Mouse (Mus musculus) liver, embryonic 13.5 days (tissue): Measurements from ENCODE around the gene Mllt11. TPM values are rescaled to one million over a fixed set of nuclear protein-coding genes. Genes with fewer than 3 reads are reported as not detected.

Experiments
- ATAC-seq: fragments of 200-750 bp; cut with Nextera tagmentation; 2 replicates; pipeline ENCODE4 v1.8.0; 2017; ENCODE audit warnings: low read depth, mild to moderate bottlenecking, moderate number of reproducible peaks, moderate library complexity
- DNase-seq: peaks from one replicate; pipeline ENCODE4 v3.0.0; 2022
- H3K27ac ChIP-seq: fragments of 300-500 bp; sonication (generic); 2 replicates; pipeline ENCODE4 v1.5.1; 2015; ENCODE audit warnings: moderate library complexity, mild to moderate bottlenecking, inconsistent platforms
- H3K27me3 ChIP-seq: fragments of 300-500 bp; sonication (generic); 2 replicates; pipeline ENCODE4 v1.6.1; 2015; ENCODE audit warnings: mild to moderate bottlenecking, inconsistent platforms
- H3K36me3 ChIP-seq: fragments of 300-500 bp; sonication (generic); 2 replicates; pipeline ENCODE4 v1.6.1; 2015; ENCODE audit warnings: mild to moderate bottlenecking, inconsistent platforms
- H3K4me1 ChIP-seq: fragments of 300-500 bp; sonication (generic); replicated peaks from 2 replicates; pipeline ENCODE4 v1.6.1; 2015; ENCODE audit warnings: inconsistent platforms
- H3K4me2 ChIP-seq: fragments of 300-500 bp; sonication (generic); 2 replicates; pipeline ENCODE4 v1.6.1; 2015; ENCODE audit warnings: inconsistent platforms, mild to moderate bottlenecking, moderate library complexity
- H3K4me3 ChIP-seq: fragments of 300-500 bp; sonication (generic); replicated peaks from 2 replicates; pipeline ENCODE4 v1.5.1; 2015; ENCODE audit warnings: mild to moderate bottlenecking, inconsistent platforms
- H3K9ac ChIP-seq: fragments of 300-500 bp; sonication (generic); 2 replicates; pipeline ENCODE4 v1.6.1; 2015; ENCODE audit warnings: mild to moderate bottlenecking, inconsistent platforms
- H3K9me3 ChIP-seq: fragments of 300-500 bp; sonication (generic); replicated peaks from 2 replicates; pipeline ENCODE4 v1.6.1; 2016; ENCODE audit warnings: inconsistent platforms
- WGBS: fragments of 180-500 bp; shearing (Covaris S2); methylation state at CpG from one replicate; pipeline ENCODE4 v1.1.7; 2015; ENCODE audit not compliant: insufficient replicate concordance; 5-methylcytosine and 5-hydroxymethylcytosine counted together
- polyA plus RNA-seq: library from polyadenylated mRNA; unstranded; fragments of >200 nt; fragmentation: Nextera tagmentation; extraction: Ambion mirVana; gene quantifications from 2 replicates; pipeline ENCODE4 v1.2.1, GENCODE M21; 2015

Gene Mllt11
- polyA plus RNA-seq, 1 experiment from 2014 or later, result 2.8 TPM

DNA sequence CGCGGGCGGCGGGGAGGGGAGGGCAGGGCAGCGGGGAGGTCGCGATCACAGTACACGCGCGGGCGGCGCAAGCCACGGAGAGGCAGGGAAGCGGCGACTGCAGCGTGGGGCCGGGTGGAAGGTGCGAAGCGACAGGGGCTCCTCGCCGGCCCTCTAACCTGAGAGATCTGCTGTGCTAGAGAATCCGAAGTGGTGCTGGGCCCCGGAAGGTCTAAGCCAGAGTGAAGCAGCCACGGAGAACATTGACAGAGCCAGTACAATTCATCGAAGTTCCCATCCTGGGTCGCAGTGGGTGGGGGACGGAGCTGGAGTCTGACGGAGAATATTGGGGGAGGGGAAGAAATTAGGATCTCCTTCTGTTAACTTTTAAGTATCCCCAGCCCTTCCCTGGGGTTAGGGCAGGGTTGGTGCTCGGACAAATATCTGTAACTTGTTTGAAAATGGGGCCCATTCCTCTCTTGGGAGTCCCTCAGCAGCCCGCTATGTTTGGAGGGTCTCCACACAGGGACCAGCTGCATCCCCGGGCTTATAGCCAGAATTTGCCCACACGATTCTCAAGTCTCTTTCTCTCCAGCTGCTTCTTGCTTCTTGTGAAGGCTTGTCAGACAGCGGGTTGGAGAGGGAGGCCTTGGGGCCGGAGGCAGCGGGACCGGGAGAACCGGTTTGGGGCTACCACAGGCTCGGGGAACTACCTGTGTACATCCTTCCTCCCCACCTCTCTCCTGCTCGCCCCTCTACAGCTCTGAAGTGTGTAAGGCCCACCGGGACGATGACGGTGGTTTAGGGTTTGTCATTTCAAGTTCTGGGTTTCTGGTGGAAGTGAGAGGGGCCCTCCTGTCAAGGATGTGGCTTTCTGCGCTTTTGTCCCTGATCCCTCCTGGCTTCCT is 2.8 kb downstream of the Mllt11 start:
- H3K27me3 ChIP-seq, result no peaks in the 10 kb centered on the region
- under 1% methylated on average over 43 of the region's 43 CpGs for WGBS
- DNase-seq, result no peak

DNA sequence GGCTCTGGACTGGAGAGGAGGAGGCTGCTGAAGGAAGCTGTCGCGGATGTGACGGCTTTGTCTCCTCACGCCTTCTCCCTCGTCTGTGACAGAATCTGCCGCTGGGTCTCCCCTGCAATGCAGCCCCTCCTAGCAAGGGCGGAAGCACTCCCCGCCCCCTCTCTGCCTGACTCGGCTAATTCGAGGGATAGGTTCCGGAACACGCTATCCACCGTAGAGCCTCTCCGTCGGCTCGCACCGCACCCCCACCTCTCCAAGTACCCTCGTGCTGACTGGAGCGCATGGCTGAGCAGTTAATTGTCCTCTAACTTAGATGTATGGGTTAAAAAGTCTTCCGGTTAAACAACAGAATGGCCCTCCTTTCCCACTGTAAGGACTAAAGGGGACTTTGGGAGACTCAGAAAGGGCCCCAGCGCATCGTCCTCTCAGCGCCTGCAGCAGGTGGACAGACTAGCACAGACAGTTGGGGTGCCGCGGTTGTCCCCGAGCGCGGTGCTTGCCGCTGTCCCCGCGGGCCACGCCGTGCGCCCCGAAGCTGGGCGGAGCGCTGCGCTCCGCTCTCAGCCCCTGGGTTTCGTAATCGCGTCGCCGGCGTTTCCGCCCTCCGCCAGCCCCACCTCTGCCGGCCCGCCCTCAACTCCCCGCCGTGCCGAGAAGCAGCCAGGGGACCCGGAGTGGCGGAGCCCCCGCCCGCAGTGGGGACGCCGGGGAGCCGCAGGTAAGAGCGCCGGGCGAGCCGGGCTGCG is 3.6 kb downstream of the Mllt11 start, which contains the start of gene Cdc42se1:
Gene Cdc42se1 (plus strand): TSS at position 585 of the 746 bp plus-strand sequence.
- DNase-seq, result peak; percentile 84
- Histone ChIP-seq H3K36me3 (peaks cover 37% of the 10 kb centered on the region), H3K27ac (peak within 1 kb of the TSS; percentile 93), H3K9ac (peak within 1 kb of the TSS; percentile 96), H3K27me3 (no peaks in the 10 kb centered on the region), H3K4me3 (peak within 1 kb of the TSS; percentile 85), H3K4me1 (peaks cover 57% of the 10 kb centered on the region), H3K4me2 (peak within 1 kb of the TSS; percentile 97), H3K9me3 (no peaks in the 10 kb centered on the region)
- WGBS, result under 1% methylated on average over 64 of the region's 64 CpGs
- peak; percentile 88 for ATAC-seq

More for the DNA sequence above, 2.8 kb downstream of the Mllt11 start:
- Histone ChIP-seq H3K9ac (peak overlapping the region; percentile 96), H3K36me3 (peaks cover 38% of the 10 kb centered on the region), H3K4me3 (peak overlapping the region; percentile 85), H3K9me3 (no peaks in the 10 kb centered on the region), H3K4me1 (peaks cover 57% of the 10 kb centered on the region), H3K4me2 (peak overlapping the region; percentile 97), H3K27ac (peak overlapping the region; percentile 93)
- ATAC-seq, result peak; percentile 13

GRCm38 (mm10) chr3:95227214-95227613 is 4.8 kb downstream of the Mllt11 start:
- H3K4me2 ChIP-seq, result peak overlapping the region; percentile 97
- 55% methylated on average over 1 of the region's 1 CpGs for WGBS
- no peak for DNase-seq
- H3K4me3 ChIP-seq, result peak overlapping the region; percentile 85
- no peaks in the 10 kb centered on the region for H3K9me3 ChIP-seq
- H3K27ac ChIP-seq, result peak overlapping the region; percentile 5; the same call in 1 of the 2 replicates
- H3K36me3 ChIP-seq, result peaks cover 29% of the 10 kb centered on the region
- no peak for ATAC-seq
- H3K4me1 ChIP-seq, result peaks cover 47% of the 10 kb centered on the region
- H3K27me3 ChIP-seq, result no peaks in the 10 kb centered on the region
- peak overlapping the region; percentile 41; the same call in 1 of the 2 replicates for H3K9ac ChIP-seq

- WGBS, result 58% methylated on average over 6 of the region's 6 CpGs
- Histone ChIP-seq H3K4me1 (peaks cover 24% of the 10 kb centered on the region), H3K27me3 (no peaks in the 10 kb centered on the region), H3K36me3 (peaks cover 27% of the 10 kb centered on the region), H3K9ac (no peak overlapping the region), H3K4me2 (no peak overlapping the region), H3K27ac (no peak overlapping the region), H3K4me3 (no peak overlapping the region), H3K9me3 (no peaks in the 10 kb centered on the region)
- ATAC-seq (no peak), DNase-seq (no peak)
Measured at GRCm38 (mm10) chr3:95224295-95224694, 7.7 kb downstream of the Mllt11 start.

DNA sequence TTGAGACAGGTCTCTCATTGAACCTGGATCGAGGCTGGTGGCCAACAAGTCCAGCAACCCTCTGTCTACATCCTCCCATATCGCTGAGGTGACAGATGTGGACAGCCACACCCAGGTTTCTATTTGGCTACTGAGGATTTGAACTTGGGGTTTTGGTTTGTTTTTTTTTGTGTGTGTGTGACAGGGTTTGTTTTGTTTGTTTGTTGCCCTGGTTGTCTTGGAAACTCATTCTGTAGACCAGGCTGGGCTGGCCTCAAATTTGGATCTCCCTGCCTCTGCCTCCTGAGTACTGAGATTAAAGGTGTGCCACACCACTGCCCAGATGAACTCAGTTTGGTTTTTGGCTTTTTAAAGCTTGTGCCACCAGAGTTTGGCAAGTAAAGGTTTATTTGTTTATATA is 8.9 kb downstream of the Mllt11 start:
- no peaks in the 10 kb centered on the region for H3K9me3 ChIP-seq
- whole genome bisulfite sequencing, result 81% methylated on average over 2 of the region's 2 CpGs
- H3K27me3 ChIP-seq, result no peaks in the 10 kb centered on the region
- ATAC-seq, result no peak
- H3K4me1 ChIP-seq, result peaks cover 33% of the 10 kb centered on the region
- H3K36me3 ChIP-seq, result peaks cover 27% of the 10 kb centered on the region
- H3K4me3 ChIP-seq, result no peak overlapping the region
- H3K27ac ChIP-seq, result no peak overlapping the region
- no peak overlapping the region for H3K4me2 ChIP-seq
- H3K9ac ChIP-seq, result no peak overlapping the region
- DNase-seq, result no peak

DNA sequence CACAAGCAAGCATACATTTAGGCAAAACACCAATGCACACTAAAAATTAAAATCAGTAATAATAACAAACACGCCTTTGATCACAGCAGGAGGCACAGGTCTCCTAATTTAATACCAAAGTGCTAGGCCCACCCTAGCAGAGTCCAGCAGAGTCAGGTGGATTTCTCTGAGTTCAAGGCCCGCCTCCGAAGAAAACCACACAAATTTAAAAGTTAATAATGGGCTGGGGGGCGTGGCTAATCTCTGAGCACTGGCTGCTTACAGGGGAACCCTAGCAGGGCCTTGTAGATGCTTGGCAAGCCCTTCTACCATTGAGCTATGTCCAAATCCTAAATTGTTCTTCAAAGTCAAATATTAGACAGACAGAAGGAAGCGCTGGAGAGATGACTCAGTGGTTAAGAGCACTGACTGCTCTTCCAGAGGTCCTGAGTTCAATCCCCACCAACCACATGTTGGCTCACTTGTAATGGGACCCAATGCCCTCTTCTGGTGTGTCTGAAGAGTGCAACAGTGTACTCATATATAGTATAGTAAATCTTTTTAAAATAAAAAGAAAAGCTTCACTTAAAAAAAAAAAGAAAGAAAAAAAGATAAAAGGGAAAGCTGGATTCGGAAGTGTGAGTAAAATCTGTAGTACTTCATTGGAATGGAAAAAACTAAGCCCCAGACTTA is 13.4 kb downstream of the Mllt11 start:
- Histone ChIP-seq H3K9me3 (no peaks in the 10 kb centered on the region), H3K4me3 (peak overlapping the region; percentile 77), H3K36me3 (peaks cover 42% of the 10 kb centered on the region), H3K4me1 (peaks cover 42% of the 10 kb centered on the region), H3K9ac (peak overlapping the region; percentile 91), H3K27ac (peak overlapping the region; percentile 94), H3K4me2 (peak overlapping the region; percentile 86), H3K27me3 (no peaks in the 10 kb centered on the region)
- DNase-seq, result peak; percentile 49
- WGBS, result 42% methylated on average over 6 of the region's 6 CpGs
- ATAC-seq, result no peak

GRCm38 (mm10) chr3:95217255-95218134 is 14.5 kb downstream of the Mllt11 start, which contains the start of gene Gabpb2:
Gene Gabpb2 (minus strand): TSS chr3:95217916.
- H3K36me3 ChIP-seq, result peaks cover 40% of the 10 kb centered on the region

GRCm38 (mm10) chr3:95216655-95217254 is 15.2 kb downstream of the Mllt11 start:
- no peak for ATAC-seq
- H3K36me3 ChIP-seq, result peaks cover 48% of the 10 kb centered on the region
- WGBS, result 13% methylated on average over 4 of the region's 4 CpGs

More at GRCm38 (mm10) chr3:95217255-95218134, 14.5 kb downstream of the Mllt11 start, which contains the start of gene Gabpb2:
- Histone ChIP-seq H3K4me1 (peaks cover 44% of the 10 kb centered on the region), H3K4me3 (peak within 1 kb of the TSS; percentile 77), H3K4me2 (peak within 1 kb of the TSS; percentile 86), H3K9me3 (no peaks in the 10 kb centered on the region), H3K9ac (peak within 1 kb of the TSS; percentile 91), H3K27me3 (no peaks in the 10 kb centered on the region), H3K27ac (peak within 1 kb of the TSS; percentile 94)
- WGBS, result under 1% methylated on average over 56 of the region's 56 CpGs
- DNase-seq (peak; percentile 92), ATAC-seq (peak; percentile 85)

DNA sequence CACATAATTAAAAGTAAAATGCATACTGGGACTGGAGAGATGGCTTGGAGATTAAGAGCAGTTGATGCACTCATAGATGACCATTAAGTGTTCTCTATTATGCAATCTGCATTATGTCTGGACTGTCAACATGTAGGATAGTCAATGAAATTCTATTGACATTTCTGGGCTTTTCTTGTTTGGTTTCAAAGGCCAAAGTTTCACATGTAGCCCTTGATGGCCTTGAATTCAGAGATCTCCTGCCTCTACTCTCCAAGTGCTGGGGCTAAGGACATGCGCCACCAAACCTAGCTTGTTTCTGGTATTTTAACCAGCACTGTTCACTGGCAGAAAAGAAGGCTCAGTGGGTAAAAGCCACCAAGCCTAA is 18.4 kb downstream of the Mllt11 start:
- Histone ChIP-seq H3K27me3 (no peaks in the 10 kb centered on the region), H3K27ac (0 out of 2 replicates have a peak overlapping the region, but pooled peaks have one; percentile 18), H3K4me1 (peaks cover 39% of the 10 kb centered on the region), H3K9ac (no peak overlapping the region), H3K4me3 (no peak overlapping the region), H3K4me2 (no peak overlapping the region), H3K9me3 (no peaks in the 10 kb centered on the region), H3K36me3 (peaks cover 71% of the 10 kb centered on the region)
- DNase-seq, result no peak
- no peak for ATAC-seq
- WGBS, result 82% methylated on average over 1 of the region's 1 CpGs

More at GRCm38 (mm10) chr3:95216655-95217254, 15.2 kb downstream of the Mllt11 start:
- Histone ChIP-seq H3K4me3 (peak overlapping the region; percentile 77), H3K4me1 (peaks cover 47% of the 10 kb centered on the region), H3K9ac (peak overlapping the region; percentile 91), H3K9me3 (no peaks in the 10 kb centered on the region), H3K27ac (peak overlapping the region; percentile 94), H3K27me3 (no peaks in the 10 kb centered on the region), H3K4me2 (peak overlapping the region; percentile 86)
- DNase-seq, result no peak
